Mouse (Mus musculus): ENCODE measurements around the gene Ksr2.
"Not testable (repeated sequence)": the region's sequence is repeated elsewhere in the genome, so short reads cannot be mapped to it uniquely, and the experiment has no call there.

The Ksr2 gene

DNA sequence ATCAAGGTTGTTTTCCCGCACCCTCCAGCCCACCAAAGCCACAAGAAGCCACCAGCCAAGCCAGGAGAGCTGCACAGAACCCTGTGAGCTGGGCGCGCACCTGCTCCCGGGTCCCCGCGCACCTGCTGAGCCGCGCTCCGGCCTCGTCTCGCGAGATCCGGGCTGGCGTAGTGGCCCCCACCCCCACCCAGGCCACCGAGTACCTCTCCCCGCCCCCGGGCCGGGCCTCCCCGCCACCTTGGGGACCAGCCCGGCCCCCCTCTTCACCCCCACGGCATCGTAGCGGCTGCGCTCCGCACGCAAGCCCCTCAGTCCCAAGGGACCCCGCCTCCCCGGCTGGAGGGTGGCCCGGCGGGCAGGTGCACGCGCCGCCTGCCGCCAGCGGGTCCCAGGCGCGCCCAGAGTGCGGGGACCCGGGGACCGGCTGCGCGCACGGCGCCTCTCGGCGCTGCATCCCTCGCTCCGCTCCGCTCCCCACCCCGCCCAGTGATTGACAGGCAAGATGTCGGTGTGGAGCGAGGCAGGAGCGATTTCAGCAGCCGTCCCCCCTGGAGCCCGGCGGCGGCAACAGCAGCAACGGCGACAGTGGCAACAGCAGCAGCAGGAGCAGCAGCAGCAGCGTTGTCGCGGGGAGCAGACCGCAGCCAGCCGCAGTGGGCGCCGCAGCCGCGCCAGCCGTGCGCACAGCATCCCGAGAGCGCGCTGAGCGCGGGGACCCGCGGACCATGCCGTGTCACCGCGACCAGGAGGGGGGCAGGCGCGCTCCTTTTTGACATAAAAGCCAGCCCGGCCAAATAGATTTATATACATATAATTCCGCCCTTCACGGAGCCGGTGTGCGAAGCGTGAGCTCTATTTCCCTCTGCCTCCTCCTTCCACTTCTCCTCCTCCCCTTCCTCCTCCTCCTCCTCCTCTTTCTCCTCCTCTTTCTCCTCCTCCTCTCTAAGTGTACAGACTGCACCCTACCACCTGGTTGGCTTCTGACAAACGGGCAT is at the start of gene Ksr2:
Gene Ksr2, plus strand, starts transcription at position 494 of the 995 bp plus-strand sequence.
- peak in 1 of 2 experiments; percentile 64 for DNase-seq (ENCODE audit: low spot score in 2 of 2)

GRCm38 (mm10) chr5:117364821-117365220 is 49.0 kb upstream of the Ksr2 start:
- no peak for DNase-seq (ENCODE audit: low spot score in 2 of 2)

- no peak for DNase-seq (ENCODE audit: low spot score in 2 of 2)
Observed at GRCm38 (mm10) chr5:117365904-117366561, 47.8 kb upstream of the Ksr2 start.

DNA sequence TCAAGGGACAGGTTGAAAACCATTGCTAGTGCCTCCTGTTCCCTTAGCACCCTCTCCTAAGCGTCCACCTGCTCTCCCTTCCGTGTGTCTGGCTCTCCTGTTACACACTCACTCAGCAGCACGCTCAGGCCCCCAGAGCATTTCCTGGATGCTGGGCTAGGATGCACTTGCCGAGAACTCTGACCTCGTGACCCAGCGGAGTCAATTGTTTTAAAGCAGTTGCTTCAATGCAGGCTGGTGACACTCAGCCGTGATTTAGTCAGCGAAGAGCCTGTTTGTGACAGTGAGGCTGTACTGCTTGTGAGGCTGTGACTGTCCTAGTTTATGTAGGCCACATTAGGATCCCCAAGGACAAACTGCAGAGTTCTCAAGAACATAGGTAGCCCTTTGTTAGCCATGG is 46.6 kb upstream of the Ksr2 start:
- DNase-seq (ENCODE audit: low spot score in 2 of 2): no peak

DNA sequence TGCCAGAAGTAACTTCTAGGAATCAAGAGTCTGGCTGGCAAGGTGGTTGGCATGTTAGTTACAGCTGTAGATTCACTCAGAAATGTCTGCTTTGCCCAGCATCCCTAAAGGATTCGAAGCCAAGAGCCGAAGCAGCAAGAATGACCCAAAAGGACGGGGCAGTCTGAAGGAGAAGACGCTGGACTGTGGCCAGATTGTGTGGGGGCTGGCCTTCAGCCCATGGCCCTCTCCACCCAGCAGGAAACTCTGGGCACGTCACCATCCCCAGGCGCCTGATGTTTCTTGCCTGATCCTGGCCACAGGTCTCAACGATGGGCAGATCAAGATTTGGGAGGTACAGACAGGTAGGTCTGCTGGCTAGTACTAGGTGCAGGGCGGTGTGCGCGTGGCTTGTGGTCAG is 43.2 kb upstream of the Ksr2 start:
- DNase-seq (ENCODE audit: low spot score in 2 of 2): no peak

- no peak for DNase-seq (ENCODE audit: low spot score in 2 of 2)
Observed at GRCm38 (mm10) chr5:117373418-117373817, 40.4 kb upstream of the Ksr2 start.

DNA sequence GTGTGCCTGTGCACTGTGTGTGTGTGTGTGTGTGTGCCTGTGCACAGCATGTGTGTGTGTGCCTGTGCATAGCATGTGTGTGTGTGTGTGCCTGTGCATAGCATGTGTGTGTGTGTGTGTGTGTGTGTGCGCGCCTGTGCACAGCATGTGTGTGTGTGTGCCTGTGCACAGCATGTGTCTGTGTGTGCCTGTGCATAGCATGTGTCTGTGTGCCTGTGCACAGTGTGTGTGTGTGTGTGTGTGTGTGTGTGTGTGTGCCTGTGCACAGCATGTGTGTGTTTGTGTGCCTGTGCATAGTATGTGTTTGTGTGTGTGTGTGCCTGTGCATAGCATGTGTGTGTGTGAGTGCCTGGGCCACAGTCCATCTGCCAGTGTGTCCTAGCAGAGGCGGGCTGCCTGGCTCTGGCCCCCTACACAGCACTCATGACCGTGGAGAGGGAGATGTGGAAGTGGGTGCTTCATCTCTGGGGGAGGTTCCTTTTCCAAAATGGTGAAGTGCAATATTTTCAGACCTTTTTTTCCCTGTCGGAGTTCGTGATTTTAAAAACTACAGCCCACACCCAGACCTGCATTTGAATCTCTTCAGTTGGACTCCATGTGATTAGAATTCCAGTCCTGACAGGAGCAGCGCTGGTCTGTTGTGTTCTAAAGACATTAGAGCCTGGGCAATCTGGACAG is 39.3 kb upstream of the Ksr2 start:
- DNase-seq (ENCODE audit: low spot score in 2 of 2): no peak

GRCm38 (mm10) chr5:117376331-117376761 is 37.5 kb upstream of the Ksr2 start:
- DNase-seq (ENCODE audit: low spot score in 2 of 2): no peak

DNA sequence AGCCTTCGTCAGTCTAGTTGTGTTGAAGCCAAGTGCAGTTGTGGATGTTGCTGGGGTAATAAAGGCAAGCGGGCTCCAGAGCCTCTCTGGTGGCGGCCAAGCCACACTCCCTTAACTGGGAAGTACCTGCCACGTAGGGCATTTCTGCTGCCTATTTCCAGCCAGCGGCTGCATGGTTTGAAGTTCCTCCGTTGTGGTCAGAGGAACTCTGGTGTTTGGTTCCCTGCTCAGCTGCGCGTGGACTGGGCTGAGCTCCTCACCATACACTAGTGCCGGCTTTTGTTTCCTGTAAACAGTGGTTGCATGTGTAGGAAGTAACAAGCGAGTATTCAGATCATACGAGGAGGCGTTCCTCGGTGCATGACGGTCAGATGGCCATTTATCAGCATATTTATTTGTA is 36.1 kb upstream of the Ksr2 start:
- not testable (repeated sequence) for DNase-seq (ENCODE audit: low spot score in 2 of 2)

DNA sequence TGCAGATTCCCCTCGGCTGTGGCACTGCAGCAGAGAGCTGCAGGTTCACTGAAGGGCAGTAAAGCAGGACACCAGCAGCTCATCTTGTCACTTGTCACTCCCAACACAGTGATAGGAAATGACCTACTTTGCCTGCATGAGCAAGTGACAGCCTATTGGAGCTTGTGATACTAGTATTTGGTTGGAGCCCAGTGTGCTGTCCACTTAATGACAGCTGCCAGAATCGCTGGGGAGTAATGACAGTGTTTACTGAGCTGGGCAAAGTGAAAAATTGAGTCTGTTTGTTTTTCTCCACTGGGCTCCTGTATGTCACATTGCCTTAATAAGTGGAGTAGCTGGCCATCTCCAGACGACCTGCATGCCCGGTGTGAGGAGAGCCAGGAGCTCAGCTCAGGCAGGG is 33.6 kb upstream of the Ksr2 start:
- DNase-seq (ENCODE audit: low spot score in 2 of 2): no peak

DNA sequence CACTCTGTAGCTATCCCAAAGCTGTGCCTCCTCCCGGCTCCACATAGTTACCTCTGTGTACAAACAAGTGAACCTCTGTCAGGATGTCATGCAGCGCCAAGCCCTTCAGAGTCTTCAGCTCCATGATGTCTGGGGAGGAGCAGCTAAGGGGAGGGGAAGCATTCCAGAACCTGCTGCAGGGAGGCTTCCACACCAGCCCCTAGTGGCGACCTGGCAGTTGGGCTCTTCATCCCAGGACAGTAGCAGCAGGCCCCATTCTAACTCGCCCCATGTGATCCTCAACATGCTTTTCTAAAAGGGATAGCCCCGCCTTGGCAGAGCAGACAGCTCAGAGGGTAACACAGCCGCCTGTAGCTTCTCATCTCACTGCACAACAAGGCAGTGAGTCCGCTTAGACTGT is 32.0 kb upstream of the Ksr2 start:
- no peak for DNase-seq (ENCODE audit: low spot score in 2 of 2)

GRCm38 (mm10) chr5:117383198-117383597 is 30.6 kb upstream of the Ksr2 start:
- DNase-seq (ENCODE audit: low spot score in 2 of 2): no peak

- DNase-seq (ENCODE audit: low spot score in 2 of 2): peak; percentile 78 to 89
Observed at GRCm38 (mm10) chr5:117388296-117388751, 25.5 kb upstream of the Ksr2 start.

DNA sequence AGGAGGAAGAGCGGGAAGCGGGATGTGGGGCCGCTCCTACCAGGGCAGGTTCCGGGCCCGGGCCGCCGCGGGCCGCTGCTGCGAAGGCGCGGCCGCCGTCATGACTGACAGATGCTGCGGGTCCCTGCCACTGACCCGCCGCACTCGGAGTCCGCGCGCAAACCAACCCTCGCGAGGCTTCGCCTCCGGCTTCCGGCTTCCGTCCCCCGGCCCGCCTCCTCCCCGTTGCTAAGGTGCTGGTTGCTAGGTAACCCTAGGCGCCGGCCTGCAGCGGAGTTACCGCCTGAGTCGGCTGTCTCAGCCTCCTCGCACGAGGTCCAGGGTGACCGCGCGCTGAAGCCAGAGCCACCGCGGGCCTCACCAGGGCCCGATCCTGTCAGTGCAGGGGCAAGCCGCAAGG is 24.9 kb upstream of the Ksr2 start, which contains the start of gene Rfc5:
Gene Rfc5, minus strand, starts transcription at position 171 of the 400 bp plus-strand sequence.
- DNase-seq (ENCODE audit: low spot score in 2 of 2): peak; percentile 94 to 97

DNA sequence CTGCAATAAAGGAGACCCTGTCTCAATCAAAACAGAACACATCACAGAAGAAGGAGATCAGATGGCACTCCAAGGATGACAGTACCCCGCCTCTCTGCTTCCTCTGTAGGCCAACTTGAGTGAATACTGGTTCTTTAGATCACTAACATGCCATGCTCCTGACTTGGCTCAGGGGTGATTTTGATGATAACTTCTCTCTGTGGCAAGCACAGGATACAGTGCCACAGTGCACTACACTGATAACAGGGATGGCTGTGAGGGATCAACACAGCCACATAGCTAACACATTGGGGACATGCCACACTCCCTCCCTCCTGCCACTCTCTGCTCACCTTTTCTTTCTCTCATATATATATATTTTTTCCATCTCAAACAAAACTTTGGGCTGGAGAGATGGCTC is 22.9 kb upstream of the Ksr2 start:
- no peak for DNase-seq (ENCODE audit: low spot score in 2 of 2)

DNA sequence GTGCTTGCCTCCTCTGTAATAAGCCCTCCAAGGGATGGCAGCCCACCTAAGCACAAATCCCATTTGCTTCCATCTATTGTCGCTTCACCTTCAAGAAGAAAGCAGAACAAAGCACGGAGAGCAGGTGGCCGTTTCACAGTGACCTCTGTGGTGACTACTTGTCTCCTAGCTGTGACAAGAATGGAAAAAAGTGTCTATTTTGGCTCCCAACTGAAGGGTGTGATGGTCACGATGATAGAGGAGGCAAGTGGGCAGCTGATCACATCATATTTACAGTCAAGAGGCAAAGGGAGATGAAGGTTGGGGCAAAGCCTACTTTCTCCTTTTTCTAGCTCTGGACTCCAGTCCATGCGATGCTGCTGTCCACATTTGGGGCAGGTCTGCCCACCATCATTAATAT is 18.0 kb upstream of the Ksr2 start:
- no peak for DNase-seq (ENCODE audit: low spot score in 2 of 2)

DNA sequence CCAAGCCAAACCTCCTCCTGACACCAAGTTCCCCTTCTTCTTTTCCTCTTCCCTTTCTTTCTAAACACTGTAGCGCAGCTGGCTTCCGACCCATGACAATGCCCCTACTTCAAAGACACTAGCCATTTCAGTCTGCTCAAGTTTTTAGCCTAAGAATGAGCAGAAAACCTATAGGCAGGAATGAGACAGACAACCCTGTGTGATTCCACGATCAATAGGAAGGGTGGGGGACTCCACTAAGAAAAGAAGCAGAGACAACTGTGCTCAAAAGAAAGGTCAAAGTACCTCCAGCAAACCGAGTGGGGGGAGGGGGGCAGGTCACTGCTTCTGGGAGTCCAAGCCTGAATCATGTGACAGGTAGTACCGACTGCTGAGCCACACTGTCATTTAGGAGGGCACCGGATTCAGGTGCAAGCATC is 17.2 kb upstream of the Ksr2 start:
- no peak for DNase-seq (ENCODE audit: low spot score in 2 of 2)

GRCm38 (mm10) chr5:117397371-117397770 is 16.4 kb upstream of the Ksr2 start:
- no peak for DNase-seq (ENCODE audit: low spot score in 2 of 2)

GRCm38 (mm10) chr5:117398007-117398550 is 15.7 kb upstream of the Ksr2 start:
- DNase-seq (ENCODE audit: low spot score in 2 of 2): no peak

DNA sequence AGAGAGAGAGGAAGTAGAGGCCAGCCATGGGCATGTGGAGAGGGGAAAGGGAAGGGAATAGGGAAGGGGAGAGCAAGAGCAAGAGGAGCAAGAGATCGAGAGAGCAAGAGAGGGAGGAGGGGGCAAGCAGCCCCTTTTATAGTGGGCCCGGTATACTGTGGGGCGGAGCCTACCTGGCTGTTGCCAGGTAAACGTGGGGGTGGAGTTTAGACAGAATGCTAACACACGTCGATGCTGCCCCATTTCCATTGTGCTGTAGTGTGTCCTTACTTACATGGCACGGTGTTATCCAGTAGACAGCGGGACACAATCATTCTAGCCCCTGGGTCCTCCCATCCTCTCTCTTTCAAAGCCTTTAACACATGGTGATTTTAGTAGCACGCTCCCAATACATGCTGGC is 14.5 kb upstream of the Ksr2 start:
- no peak for DNase-seq (ENCODE audit: low spot score in 2 of 2)

DNA sequence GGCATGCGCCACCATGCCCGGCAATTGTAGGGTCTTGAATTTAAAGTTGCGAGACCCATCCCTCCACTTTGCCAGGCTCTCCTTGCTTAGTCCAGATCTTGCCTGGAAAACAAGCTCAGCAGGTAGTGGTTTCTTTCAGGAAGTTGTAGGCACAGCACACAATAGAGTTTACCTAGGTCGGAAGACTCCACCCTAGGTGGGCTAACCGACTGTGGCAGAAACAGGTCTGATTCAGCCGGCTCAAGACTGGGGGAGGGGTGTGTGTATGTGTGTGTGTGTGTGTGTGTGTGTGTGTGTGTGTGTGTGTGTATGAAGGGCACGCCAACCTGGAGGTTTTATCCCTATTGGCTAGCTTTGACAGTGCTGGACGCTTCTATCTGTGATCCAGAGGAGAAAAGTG is 10.2 kb upstream of the Ksr2 start:
- DNase-seq (ENCODE audit: low spot score in 2 of 2): no peak

DNA sequence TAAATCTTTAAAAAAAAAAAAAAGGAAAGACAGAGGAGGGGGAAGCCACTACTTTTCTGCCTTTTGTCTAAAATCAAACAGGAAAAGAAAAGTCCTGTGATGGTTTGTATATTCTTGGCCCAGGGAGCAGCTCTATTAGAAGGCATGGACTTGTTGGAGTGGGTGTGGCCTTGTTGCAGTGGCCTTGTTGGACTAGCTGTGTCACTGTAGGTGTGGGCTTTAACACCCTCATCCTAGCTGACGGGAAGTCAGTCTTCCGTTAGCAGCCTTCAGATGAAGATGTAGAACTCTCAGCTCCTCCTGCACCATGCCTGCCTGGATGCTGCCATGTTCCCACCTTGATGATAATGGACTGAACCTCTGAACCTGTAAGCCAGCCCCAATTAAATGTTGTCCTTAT is 9.1 kb upstream of the Ksr2 start:
- DNase-seq (ENCODE audit: low spot score in 2 of 2): not testable (repeated sequence)
